Mouse (Mus musculus): ENCODE measurements around the gene Arid3a. TPM values are rescaled to one million over a fixed set of nuclear protein-coding genes. Genes with fewer than 3 reads are reported as not detected.

Gene Arid3a
- total RNA-seq, 4 experiments from 2014 or later: 5.0 to 7.8 (median 7.5) TPM

GRCm38 (mm10) chr10:79925785-79926490 is 905 bp upstream of the Arid3a start:
- DNase-seq (ENCODE audit: low spot score in 2 of 2): no peak

GRCm38 (mm10) chr10:79927324-79928029 is 634 bp downstream of the Arid3a start:
- no peak for DNase-seq (ENCODE audit: low spot score in 2 of 2)

- DNase-seq (ENCODE audit: low spot score in 2 of 2): no peak
Measured at GRCm38 (mm10) chr10:79928030-79928694, 1.3 kb downstream of the Arid3a start.

- no peak for DNase-seq (ENCODE audit: low spot score in 2 of 2)
Measured at GRCm38 (mm10) chr10:79928907-79929701, 2.3 kb downstream of the Arid3a start.

- no peak for DNase-seq (ENCODE audit: low spot score in 2 of 2)
Measured at GRCm38 (mm10) chr10:79929967-79930825, 3.4 kb downstream of the Arid3a start.

- no peak for DNase-seq (ENCODE audit: low spot score in 2 of 2)
Measured at GRCm38 (mm10) chr10:79930826-79931186, 4.0 kb downstream of the Arid3a start.

- DNase-seq (ENCODE audit: low spot score in 2 of 2): no peak
Measured at GRCm38 (mm10) chr10:79931797-79932196, 5.0 kb downstream of the Arid3a start.

GRCm38 (mm10) chr10:79932736-79933135 is 5.9 kb downstream of the Arid3a start:
- no peak for DNase-seq (ENCODE audit: low spot score in 2 of 2)

- DNase-seq (ENCODE audit: low spot score in 2 of 2): no peak
Measured at GRCm38 (mm10) chr10:79933145-79933679, 6.4 kb downstream of the Arid3a start.

- DNase-seq (ENCODE audit: low spot score in 2 of 2): no peak
Measured at GRCm38 (mm10) chr10:79933861-79934260, 7.0 kb downstream of the Arid3a start.

GRCm38 (mm10) chr10:79934272-79934721 is 7.5 kb downstream of the Arid3a start:
- DNase-seq (ENCODE audit: low spot score in 2 of 2): no peak

GRCm38 (mm10) chr10:79934794-79935569 is 8.1 kb downstream of the Arid3a start:
- DNase-seq (ENCODE audit: low spot score in 2 of 2): no peak

- DNase-seq (ENCODE audit: low spot score in 2 of 2): no peak
Measured at GRCm38 (mm10) chr10:79936284-79936910, 9.6 kb downstream of the Arid3a start.

GRCm38 (mm10) chr10:79936911-79937441 is 10.1 kb downstream of the Arid3a start:
- DNase-seq (ENCODE audit: low spot score in 2 of 2): no peak

GRCm38 (mm10) chr10:79937775-79938526 is 11.1 kb downstream of the Arid3a start:
- DNase-seq (ENCODE audit: low spot score in 2 of 2): no peak

GRCm38 (mm10) chr10:79940749-79941148 is 13.9 kb downstream of the Arid3a start:
- DNase-seq (ENCODE audit: low spot score in 2 of 2): no peak

GRCm38 (mm10) chr10:79942988-79943387 is 16.1 kb downstream of the Arid3a start:
- DNase-seq (ENCODE audit: low spot score in 2 of 2): no peak

GRCm38 (mm10) chr10:79943471-79943901 is 16.6 kb downstream of the Arid3a start:
- no peak for DNase-seq (ENCODE audit: low spot score in 2 of 2)

Measured in left cerebral cortex, adult 8-10 months (tissue).